Mouse (Mus musculus) ovary, postnatal 14 days (tissue): ENCODE data around the gene Apoa4.
A peak's percentile ranks its signal among the peaks of the same experiment; 100 is the strongest.

Experiments used
- DNase-seq: peaks from one replicate; pipeline ENCODE4 v3.0.0; 2022; ENCODE audit warnings: low spot score

Apoa4 gene

DNA sequence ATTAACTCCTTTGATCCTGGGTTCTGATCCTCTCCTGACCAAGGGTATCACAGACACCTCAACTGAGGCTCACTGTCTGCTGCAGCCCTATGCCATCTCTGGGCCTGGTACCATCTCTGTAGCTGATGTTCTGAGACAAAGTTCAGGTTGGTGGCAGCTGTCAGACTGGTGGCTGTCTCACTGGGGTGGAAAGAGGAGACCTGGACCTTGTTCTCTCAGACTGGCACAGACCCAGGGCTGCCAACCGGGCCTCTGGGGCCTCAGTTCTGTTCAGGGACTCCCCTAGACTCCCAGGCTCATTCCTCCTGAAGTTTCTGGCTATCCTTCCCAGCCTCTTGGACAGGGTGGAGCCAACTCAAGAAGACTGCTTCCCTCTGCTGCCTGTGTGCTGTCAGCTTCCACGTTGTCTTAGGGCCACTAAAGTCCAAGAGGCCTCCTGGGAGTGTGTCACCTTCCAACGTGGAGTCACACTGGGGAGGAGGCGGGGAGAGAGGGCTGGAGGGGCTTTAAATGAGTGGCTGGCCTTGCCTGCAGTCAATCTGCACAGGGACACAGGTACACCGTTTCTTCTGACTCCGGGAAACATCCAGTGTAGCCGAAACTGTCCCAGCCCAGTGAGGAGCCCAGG lies at the start of gene Apoa4:
Gene Apoa4, plus strand, starts transcription at position 171 of the 628 bp plus-strand sequence.
- no peak for DNase-seq

DNA sequence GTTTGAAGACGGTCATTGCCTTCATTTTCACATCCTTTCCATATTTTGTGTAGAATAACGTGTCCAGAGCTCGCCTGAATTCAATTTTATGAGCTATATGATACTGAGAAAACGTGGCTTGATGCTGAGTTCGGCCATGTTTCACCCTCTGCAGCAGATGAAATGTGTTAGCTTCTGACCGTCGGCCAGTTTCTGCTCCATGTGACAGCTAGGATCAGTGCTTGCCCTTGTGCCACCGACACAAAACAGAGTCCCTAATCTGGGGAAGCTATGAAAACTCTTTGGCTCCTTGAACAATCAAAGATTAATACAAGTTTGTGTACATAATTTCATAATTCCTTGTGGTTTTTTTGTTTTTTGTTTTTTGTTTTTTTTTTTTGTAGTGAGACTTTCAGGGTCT lies 49.3 kb upstream of the Apoa4 start:
- no peak for DNase-seq

GRCm38 (mm10) chr9:46191644-46192043 lies 48.9 kb upstream of the Apoa4 start:
- DNase-seq: peak; percentile 43

DNA sequence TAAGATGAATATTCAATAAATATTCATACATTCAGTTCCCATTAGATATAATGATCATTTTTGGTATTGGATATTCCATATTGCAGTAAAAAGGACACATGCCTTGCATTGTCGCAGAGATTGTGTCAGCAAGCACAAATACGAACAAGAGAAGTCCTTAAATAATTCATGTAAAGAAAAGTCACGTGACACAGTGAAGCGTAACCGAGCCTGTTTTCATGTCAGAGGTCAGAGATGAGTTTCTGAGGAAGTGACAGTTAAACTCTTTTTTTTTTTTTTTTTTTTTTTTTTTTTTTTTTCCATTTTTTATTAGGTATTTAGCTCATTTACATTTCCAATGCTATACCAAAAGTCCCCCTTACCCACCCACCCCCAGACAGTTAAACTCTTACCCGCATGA lies 47.9 kb upstream of the Apoa4 start:
- DNase-seq: no peak

- DNase-seq: no peak
These were observed 45.7 kb upstream of the Apoa4 start for GRCm38 (mm10) chr9:46194809-46195208.

DNA sequence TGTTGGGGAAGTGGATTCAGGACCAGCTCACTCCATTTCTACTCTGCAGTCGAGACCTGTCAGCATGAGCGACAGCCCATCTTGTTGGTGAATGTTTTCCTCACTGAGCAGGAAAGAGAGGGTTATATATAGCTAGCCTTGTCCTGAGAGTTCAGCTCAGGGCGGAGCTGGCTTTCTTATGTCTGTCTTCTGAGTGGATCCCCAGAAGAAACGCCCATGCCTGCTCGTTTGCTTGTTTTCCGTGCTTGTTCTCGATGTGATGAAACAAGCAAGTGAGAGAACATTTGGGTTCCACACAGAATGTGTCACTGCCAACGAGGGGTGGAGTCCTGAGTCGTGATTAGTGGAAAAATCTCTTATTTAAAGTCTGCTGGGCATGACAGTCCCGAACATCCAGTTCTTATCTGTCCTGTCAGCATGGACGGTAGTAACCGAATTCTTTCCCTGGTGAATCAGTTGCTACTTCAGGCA lies 43.8 kb upstream of the Apoa4 start:
- DNase-seq: no peak

DNA sequence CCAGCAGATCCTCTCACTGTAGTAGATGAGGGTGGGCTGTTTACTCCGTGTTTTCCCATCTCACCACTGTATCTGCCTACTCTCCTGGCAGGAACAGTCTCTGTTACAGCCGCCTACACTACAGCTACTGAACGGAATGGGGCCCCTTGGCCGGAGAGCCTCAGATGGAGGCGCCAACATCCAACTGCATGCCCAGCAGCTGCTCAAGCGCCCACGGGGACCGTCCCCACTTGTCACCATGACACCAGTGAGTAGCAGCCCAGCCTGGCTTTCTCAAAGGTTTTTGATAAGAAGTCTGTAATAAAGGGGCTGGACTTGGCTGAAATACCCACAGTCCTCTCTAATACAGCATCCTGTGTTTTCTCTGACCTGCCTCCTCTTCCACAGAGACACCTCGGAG lies 42.0 kb upstream of the Apoa4 start:
- no peak for DNase-seq

- DNase-seq: no peak
These were observed 41.6 kb upstream of the Apoa4 start for GRCm38 (mm10) chr9:46198936-46199335.

DNA sequence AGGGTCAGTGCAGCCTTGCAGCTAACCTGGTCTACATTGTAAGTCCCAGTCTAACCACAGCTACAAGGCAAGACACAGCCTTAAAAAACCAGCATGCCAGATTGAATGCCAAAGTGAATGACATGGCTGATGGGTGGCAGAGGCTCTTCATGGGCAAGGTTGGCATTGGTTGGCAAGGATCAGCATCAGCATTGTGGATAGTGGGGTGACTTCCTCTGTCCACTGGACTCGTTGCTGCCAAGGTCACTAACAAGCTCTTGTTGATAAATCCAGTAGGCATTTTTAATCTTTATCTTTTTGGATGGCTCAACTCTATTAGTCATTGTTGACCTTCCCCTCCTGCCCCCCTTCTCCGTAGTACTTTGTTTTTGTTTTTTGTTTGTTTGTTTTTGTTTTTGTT lies 40.9 kb upstream of the Apoa4 start:
- no peak for DNase-seq

GRCm38 (mm10) chr9:46206834-46207500 lies 33.5 kb upstream of the Apoa4 start:
- no peak for DNase-seq

GRCm38 (mm10) chr9:46207501-46207869 lies 33.0 kb upstream of the Apoa4 start:
- DNase-seq: no peak

GRCm38 (mm10) chr9:46208401-46208974 lies 32.0 kb upstream of the Apoa4 start:
- DNase-seq: no peak

- no peak for DNase-seq
These were observed 30.0 kb upstream of the Apoa4 start for GRCm38 (mm10) chr9:46210473-46210872.

- no peak for DNase-seq
These were observed 26.2 kb upstream of the Apoa4 start for GRCm38 (mm10) chr9:46214276-46214675.

DNA sequence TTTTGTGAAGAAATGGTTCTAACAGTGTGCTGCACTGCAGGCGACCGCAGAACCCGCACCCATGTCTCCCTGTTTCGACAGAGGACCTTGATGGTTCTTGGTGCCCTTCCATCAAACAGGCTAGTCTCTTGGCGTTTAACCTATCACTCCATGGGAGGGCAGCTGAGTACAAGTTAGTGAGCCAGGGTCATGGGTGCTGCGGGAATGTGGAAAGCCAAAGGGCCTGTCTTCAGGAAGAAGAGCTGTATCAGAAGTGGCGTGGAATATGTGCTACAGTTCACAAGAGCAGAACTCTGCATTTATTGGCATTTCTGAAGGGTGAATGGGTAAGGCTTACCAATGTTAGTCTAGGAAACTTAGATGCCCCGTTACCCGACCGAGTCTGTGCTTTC lies 25.6 kb upstream of the Apoa4 start:
- DNase-seq: no peak

DNA sequence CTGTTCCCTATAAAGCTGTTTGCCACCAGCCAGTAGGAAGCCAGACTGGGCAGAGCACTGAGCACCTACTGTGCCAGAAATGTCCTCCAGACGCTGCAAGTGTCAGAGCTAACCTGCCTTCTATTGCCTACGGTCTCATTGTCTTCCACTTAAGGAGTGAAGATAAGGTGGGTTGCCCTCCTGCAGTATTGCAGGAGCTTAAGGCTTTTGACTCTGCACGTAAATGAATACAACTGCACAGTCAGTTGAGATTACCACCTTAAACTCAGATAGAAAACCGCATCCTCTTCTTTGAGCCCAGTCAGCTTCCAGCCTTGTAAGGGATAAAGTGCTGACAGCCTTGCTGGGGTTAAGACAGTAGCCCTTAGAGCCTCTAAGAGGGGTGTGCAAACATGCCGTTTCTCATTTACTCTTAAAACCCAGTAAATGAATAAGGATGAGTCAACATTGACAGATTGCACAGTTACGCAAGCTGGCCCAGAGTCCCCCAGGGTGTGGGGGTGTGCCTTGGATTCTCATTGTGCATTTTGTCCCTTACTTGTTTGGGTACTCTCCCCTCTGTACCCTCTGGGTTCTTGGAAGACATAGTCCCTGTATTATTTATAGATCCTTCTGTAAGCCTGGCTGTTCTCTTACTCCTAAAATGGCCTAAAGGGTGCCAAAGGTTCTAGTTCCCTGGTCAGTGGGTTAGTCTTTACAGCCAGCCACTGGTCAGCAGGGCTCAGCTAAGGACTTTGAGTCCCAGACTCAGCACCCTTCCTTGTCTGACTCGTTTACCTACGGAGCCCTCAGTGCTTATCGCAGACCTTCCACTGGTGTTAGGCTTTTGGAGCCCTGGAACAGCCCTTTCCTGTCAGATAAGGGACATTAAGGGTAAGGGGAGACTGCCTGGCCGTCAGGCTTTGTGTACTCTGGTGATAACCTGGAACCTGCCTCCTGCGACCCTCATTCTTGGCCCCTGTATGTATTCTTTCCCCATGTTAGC lies 24.9 kb upstream of the Apoa4 start:
- no peak for DNase-seq

DNA sequence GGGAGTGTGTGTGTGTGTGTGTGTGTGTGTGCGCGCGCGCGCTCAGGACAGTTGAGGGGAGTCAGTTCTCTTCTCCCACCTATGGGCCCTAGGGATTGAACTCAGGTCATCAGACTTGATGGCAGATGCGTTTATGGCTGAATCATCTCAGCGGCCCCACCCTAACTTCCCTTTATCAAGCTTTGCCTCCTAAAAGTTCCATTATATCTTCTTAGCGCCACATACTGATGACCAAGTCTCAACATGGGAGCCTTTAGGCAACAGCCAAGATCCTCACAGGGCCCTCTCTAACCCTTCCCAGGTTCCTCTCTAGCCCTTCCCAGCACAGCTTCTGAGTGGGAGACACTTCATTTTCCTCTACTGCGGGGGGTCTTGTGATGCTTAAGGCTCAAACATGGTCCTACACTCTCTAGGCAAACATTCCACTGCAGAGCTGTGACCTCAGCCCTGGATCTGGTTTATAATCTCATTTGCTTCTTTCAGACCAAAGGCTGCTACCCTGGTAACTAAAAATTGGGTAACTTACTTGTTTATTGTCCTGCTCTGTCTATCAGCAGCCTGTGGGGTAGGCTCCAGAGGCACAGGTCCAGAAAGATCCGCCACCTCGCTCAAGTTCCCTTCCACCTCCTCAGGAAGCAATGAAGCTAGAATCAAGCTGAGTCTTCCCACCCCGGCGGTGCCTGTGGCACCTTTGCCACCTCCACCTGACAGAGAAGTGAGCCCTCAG lies 23.6 kb upstream of the Apoa4 start:
- no peak for DNase-seq

DNA sequence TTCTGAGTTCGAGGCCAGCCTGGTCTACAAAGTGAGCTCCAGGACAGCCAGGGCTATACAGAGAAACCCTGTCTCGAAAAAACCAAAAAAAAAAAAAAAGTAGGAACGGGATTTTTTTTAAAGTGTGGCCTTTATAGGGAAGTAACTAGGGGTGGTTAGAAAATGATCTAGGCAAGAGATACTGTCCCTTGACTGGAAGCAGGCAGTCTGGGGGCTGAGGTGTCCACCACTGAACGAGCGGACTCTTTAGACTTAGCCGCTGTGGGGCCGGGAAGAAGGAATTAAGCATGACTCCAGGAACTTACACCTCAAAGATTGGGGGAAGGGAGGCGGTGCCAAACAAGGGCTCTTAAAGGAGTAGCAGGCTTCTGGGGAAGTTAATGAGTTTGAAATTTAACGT lies 22.3 kb upstream of the Apoa4 start:
- DNase-seq: no peak

DNA sequence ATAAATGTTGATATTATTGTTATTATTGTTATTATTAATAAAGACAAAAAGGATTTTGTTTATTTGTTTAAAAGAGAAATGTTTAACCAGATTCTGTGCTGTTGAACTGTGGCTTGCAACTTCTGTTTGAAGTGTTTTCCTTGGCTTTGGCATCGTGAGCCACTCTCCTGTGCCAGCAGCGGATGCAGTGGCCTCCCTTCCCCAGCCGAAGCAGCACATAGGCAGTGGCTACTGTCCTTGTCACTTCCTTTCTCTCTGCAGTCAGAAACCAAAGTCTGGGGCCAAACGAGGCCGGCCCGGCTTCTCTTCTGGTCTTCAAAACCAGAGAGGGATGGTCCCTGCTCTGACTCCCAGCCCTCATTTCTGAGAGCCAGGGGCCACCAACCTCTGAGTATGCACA lies 17.4 kb upstream of the Apoa4 start:
- DNase-seq: no peak

DNA sequence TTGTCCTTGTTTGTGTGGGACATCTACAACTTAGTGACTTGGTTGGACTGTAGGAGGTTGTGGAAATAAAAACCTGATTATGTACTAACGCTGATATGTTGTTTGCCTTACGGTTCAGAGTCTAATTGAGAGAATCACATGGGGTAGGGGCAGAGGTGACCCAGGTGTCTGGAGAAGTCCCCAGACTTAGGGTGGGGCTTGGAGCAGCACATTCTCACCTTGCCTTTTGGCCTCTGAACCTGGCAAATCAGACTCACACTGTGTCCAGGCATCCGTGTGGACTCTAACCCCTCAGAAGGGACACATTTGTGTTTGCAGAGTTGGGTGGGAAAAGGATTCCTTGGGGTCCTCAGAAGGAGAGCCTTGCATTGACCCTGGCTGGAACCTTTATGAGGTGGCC lies 16.4 kb upstream of the Apoa4 start:
- no peak for DNase-seq

DNA sequence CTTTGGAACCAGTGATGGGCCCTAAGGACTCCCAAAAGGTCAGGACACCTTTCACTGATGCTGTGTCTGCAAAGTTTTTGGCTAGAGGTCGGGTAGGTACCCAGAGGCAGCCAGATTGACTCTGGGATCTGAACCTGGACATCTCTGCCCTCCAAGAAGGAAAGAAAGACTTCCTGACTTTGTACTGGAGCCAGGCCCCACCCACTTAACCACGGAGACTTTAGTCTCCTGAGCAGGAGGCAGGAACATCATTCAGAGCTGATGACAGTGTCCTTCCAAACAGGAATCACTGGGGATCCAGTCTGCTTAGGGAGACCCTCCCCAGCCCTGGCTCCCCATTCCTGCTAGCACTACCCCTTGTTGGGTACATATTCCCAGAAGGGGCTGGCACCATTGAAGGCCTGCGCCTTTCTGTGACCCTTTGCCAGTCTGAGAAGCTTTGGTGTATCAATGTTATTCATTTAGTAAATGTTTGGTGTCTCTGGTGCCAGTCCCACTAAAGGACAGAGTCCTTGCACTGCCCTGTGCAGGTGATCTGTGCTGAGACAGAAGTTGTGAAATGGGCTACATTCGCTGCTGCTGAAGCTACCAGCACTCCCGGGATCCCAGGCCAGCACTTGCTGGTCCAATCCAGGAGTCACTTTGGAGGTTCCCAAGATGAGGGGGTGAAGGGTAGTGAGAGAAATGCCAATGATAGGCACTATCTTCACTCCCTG lies 15.4 kb upstream of the Apoa4 start:
- DNase-seq: no peak
